Mouse (Mus musculus) c-Kit-positive CD71-positive TER-119-positive erythroid progenitor cells, embryonic 14.5 days (primary cell): ENCODE data around the gene Ranbp9.
"Not testable (repeated sequence)": the region's sequence is repeated elsewhere in the genome, so short reads cannot be mapped to it uniquely, and the experiment has no call there.

ENCODE experiments used
- DNase-seq: peaks from one replicate; pipeline ENCODE4 v3.0.0-alpha.2; 2013; ENCODE audit warnings: low spot score

Gene Ranbp9

GRCm38 (mm10) chr13:43496660-43497059, 15.6 kb upstream of the Ranbp9 start:
- no peak for DNase-seq

DNA sequence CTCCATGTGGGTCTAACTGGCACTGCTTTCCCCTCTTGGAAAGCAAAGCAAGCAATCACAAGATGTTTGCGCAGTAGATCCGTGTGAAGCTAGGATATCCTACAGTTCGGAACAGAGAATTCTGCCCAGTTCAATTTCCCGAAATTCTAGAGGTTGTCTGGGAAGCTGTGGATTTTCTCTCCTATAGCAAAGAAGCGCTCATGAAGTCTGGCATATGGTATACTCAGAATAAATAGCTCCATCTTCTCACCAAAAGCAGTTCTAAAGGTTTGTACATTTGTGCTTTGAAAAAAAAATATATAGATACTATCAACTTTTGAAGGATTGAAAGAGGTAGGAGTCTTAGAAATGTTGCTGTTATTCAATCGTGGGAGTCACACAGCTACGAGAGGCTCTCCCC, 14.6 kb upstream of the Ranbp9 start:
- no peak for DNase-seq

- no peak for DNase-seq
Observed at GRCm38 (mm10) chr13:43493725-43494124, 12.6 kb upstream of the Ranbp9 start.

GRCm38 (mm10) chr13:43493058-43493481, 12.0 kb upstream of the Ranbp9 start:
- DNase-seq: no peak

DNA sequence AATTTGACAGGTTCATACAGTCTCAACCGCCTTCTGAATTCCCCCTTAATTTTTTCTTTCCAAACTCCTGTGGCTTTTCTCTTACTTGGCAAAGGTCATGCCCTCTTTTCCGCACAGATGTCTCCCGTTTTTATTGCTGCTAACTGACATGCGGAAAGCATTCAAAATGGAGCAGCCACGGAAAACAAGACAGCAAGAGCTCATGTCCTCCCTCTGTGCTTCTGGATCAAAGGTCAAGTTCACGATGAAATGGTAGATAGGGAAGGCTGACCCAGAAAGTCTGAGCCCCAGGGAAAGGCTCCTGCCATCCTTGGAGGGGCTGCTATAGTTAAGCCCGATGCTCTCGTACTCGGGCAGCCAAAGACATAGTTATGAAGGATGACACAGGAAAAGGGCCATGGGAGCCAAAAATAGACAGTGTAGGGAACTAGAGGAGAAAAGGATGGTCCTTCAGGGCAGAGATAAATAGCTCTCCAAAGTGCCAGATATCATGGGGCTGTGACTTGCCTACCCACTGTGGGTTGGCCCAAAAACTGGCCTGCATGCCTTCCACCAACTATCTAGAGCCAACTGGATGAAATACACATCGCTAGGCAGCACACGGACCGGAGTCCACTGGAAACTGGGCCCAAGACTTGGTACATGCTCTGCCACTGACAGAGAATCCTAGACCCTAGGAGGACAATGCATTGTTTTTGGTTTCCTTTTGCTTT, 5.6 kb upstream of the Ranbp9 start:
- DNase-seq: no peak

- DNase-seq: no peak
Observed at GRCm38 (mm10) chr13:43485278-43485976, 4.3 kb upstream of the Ranbp9 start.

DNA sequence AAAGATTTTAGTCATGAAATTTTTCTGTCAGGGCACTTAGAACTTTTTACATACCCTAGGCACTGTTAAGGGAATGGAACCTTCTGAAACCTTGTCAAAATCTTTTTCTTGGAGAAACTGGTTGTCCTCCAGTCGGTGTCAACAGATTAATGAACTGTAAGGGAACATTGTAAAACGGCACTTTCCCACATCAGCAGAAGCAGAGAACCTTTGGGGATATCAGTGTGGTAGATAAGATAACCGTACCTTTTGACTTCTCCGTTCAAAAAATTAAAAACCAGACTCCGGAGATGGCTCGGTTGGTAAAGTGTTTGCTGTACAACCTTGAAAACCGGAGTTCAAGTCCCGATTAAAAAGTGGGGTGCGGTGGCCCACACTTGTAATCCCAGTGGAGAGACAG, 1.7 kb upstream of the Ranbp9 start:
- DNase-seq: no peak

DNA sequence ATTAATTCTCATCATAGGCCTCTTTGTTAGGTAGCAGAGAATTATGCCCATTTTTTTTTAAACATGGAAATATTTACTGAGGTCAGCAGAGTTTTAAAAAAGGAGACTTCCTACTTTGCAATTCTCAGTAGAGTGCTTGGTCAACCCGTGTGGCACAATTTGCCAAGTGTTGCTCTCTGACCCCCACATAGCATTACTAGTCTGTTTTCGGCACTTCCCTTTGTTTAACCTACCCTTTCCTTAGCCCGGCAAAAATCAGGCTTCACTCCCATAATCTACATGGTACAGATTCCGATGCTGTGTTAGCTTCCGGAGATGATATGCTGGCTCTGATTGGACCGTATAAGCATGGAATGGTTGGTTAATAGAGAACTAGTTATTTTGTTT, 770 bp upstream of the Ranbp9 start:
- peak; percentile 12 for DNase-seq

GRCm38 (mm10) chr13:43480595-43480956, 506 bp downstream of the Ranbp9 start:
- DNase-seq: no peak

- peak; percentile 31 for DNase-seq
Observed at GRCm38 (mm10) chr13:43479767-43480571, 1.1 kb downstream of the Ranbp9 start.

DNA sequence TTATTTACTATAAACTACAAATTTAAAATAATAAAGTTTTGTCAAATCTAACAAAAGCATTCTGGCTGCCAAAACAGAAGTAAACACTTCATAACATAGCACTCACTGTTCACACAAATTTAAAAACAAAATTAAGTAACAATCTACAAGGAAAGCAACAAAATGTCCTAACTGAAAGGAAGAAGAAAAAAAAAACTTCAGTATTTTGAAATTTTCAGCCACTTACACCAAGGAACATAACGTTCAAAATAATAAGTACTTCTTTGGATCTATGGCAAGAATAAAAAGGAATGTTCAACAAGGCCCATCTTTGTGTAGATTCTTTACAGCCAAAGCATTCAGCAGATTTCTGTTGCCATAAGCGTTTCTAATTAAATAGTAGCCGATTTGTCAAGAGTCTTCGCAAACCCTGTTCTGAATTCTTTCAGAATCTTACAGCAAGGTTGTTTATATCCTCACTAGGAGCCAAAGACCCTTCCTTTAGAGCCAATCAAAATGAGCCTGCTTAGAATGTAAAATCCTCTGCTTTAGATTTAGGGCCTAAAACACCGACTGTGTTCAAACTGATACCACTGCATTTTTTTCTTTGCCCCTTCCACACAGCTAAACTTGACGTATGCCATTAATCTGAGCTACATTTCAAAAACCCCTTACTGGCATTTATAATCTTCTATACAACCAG, 1.9 kb downstream of the Ranbp9 start:
- peak; percentile 15 for DNase-seq

- peak; percentile 15 for DNase-seq
Observed at GRCm38 (mm10) chr13:43478586-43478985, 2.5 kb downstream of the Ranbp9 start.

DNA sequence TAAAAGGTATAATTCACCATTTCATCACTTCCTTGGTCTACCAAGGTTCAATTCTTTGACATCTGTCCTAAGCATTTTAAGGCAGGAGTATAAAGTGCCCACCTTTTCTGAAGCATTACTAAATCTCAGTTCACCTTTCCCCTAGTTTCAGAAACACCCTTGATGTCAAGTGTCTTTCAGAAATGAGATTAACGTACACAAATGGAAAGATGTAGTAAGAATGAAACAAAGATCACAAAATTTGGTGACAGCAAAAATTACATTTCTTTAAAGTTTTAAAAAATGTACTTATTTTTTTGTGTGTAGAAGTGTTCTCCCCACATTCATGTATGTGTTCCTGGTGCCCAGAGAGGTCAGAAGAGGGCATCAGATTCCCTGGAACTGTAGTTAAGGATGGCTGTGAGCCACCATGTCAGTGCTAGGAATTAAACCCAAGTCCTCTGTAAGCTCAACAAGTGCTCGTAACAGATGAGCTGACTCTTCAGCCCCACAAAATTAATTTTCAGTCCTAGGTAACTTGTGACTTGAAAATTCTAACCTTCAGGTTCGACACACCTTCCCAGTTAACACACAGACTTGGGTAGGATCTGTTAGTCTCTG, 3.9 kb downstream of the Ranbp9 start:
- no peak for DNase-seq

GRCm38 (mm10) chr13:43476226-43476625, 4.9 kb downstream of the Ranbp9 start:
- DNase-seq: no peak

DNA sequence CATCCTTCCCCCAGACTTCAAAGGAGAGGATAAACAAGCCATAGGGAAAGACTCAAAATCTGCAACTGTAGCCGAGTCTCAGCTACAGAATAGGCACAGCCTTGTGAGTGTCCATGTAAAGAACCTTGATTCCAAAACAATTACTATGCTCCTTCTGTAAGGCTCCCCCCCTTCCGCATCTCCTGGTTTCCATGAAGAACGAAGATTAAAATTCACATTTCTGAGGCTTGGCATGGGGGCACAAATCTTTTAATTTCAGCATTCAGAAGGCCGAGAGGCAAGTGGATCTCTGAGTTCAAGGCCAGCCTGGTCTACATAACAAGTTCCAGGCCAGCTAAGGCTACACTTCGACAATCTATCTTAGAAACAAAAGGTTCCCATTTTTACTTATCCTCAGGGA, 6.4 kb downstream of the Ranbp9 start:
- no peak for DNase-seq

GRCm38 (mm10) chr13:43471861-43472260, 9.2 kb downstream of the Ranbp9 start:
- not testable (repeated sequence) for DNase-seq

- DNase-seq: no peak
Observed at GRCm38 (mm10) chr13:43469607-43470006, 11.5 kb downstream of the Ranbp9 start.

- no peak for DNase-seq
Observed at GRCm38 (mm10) chr13:43464605-43465004, 16.5 kb downstream of the Ranbp9 start.

GRCm38 (mm10) chr13:43457161-43457560, 23.9 kb downstream of the Ranbp9 start:
- DNase-seq: no peak

DNA sequence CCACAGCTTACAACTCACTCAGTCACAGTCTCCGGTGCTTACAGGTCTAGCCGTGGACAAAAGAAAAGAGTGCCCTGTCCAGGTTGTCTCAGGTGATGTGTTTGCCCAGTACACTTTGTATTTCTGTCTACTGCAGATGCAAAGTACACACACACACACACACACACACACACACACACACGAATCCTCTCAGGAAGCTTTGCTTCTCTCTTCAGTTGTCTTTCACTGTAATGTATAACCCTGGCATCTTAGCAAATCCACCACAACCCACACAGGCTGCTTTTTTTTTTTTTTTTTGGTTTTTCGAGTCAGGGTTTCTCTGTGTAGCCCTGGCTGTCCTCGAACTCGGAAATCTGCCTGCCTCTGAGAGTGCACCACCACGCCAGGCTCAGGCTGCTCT, 26.7 kb downstream of the Ranbp9 start:
- no peak for DNase-seq

GRCm38 (mm10) chr13:43452843-43453605, 28.1 kb downstream of the Ranbp9 start:
- DNase-seq: no peak
